Comparison of ENCODE assay signal across 23 mouse cellular contexts in genomic region chr19:42903840-42904239, GRCm38 (mm10).
DNase-seq lines count a peak whose midpoint lies in the region; ATAC-seq lines count a peak whose summit lies in the region.
"Had no signal": no experiment of that assay in that cellular context is flagged by ENCODE, and none has a peak within 500 bp of the region (broad histone marks: within the 10 kb centered on the region; RNA-seq: fewer than 3 reads in every experiment).

No protein-coding gene starts in this region.

- no peak overlapping the region for H3K4me3 ChIP-seq in forebrain, embryonic 12.5 days (replicated peaks)
- no peak overlapping the region for H3K4me3 ChIP-seq in forebrain, embryonic 14.5 days (ENCODE audit: low read depth, low read length)
- H3K4me3 ChIP-seq in embryonic facial prominence, embryonic 10.5 days, result no peak overlapping the region
- H3K4me3 ChIP-seq in hindbrain, embryonic 13.5 days, result no peak overlapping the region
- H3K4me3 ChIP-seq in midbrain, embryonic 15.5 days, result no peak overlapping the region
- H3K4me3 ChIP-seq: gastrocnemius, adult 2 months; heart, embryonic 13.5 days had no signal

- no peak overlapping the region for H3K27ac ChIP-seq in forebrain, embryonic 12.5 days
- H3K27ac ChIP-seq in forebrain, embryonic 14.5 days (ENCODE audit: low read depth, low read length), result no peak overlapping the region
- H3K27ac ChIP-seq in embryonic facial prominence, embryonic 10.5 days (replicated peaks), result peak overlapping the region; percentile 16; the same call in 1 of the 2 replicates
- 0 out of 2 replicates have a peak overlapping the region, but pooled peaks have one; percentile 13 for H3K27ac ChIP-seq in hindbrain, embryonic 13.5 days
- 0 out of 2 replicates have a peak overlapping the region, but pooled peaks have one; percentile 4 for H3K27ac ChIP-seq in midbrain, embryonic 15.5 days
- H3K27ac ChIP-seq: gastrocnemius, adult 2 months; heart, embryonic 13.5 days had no signal

- 66% methylated on average over 6 of the region's 6 CpGs for WGBS in forebrain, embryonic 12.5 days
- WGBS in forebrain, embryonic 14.5 days, result 69% methylated on average over 6 of the region's 6 CpGs
- WGBS in embryonic facial prominence, embryonic 10.5 days, result 87% methylated on average over 6 of the region's 6 CpGs
- 32% methylated on average over 6 of the region's 6 CpGs for WGBS in hindbrain, embryonic 13.5 days
- WGBS in midbrain, embryonic 15.5 days, result 46% methylated on average over 6 of the region's 6 CpGs

- H3K9ac ChIP-seq in forebrain, embryonic 12.5 days, result no peak overlapping the region
- H3K9ac ChIP-seq in forebrain, embryonic 14.5 days (ENCODE audit: low read length), result no peak overlapping the region
- no peak overlapping the region for H3K9ac ChIP-seq in hindbrain, embryonic 13.5 days
- no peak overlapping the region for H3K9ac ChIP-seq in midbrain, embryonic 15.5 days
- H3K9ac ChIP-seq: heart, embryonic 13.5 days had no signal

- DNase-seq in forebrain, embryonic 14.5 days (ENCODE audit: low spot score), result no peak
- no peak for DNase-seq in embryonic facial prominence, embryonic 10.5 days (ENCODE audit: low spot score)
- no peak for DNase-seq in spleen, postnatal 14 days (ENCODE audit: low spot score in 2 of 2)
- DNase-seq in heart, adult 8-10 months (ENCODE audit: low spot score), result no peak
- DNase-seq in gastrocnemius, postnatal 10 days, result no peak
- DNase-seq: adrenal gland, postnatal 14 days; cerebellum, adult 11 months; cerebellum, postnatal 14 days; gastrocnemius, adult 2 months; heart, postnatal 36 days; kidney, adult 2 months; kidney, postnatal 25 days; layer of hippocampus, adult 9-11 months; lung, adult 18-20 months; lung, postnatal 14 days had no signal

- no peaks in the 10 kb centered on the region for H3K36me3 ChIP-seq in forebrain, embryonic 12.5 days (replicated peaks)
- H3K36me3 ChIP-seq in forebrain, embryonic 14.5 days (ENCODE audit: control insufficient read depth, insufficient read depth, low read length), result no peaks in the 10 kb centered on the region
- no peaks in the 10 kb centered on the region for H3K36me3 ChIP-seq in embryonic facial prominence, embryonic 10.5 days (replicated peaks)
- no peaks in the 10 kb centered on the region for H3K36me3 ChIP-seq in hindbrain, embryonic 13.5 days
- H3K36me3 ChIP-seq in midbrain, embryonic 15.5 days (replicated peaks), result no peaks in the 10 kb centered on the region
- H3K36me3 ChIP-seq: heart, embryonic 13.5 days had no signal

- no peaks in the 10 kb centered on the region for H3K9me3 ChIP-seq in forebrain, embryonic 12.5 days
- H3K9me3 ChIP-seq in forebrain, embryonic 14.5 days (replicated peaks; ENCODE audit: control insufficient read depth, low read length), result no peaks in the 10 kb centered on the region
- no peaks in the 10 kb centered on the region for H3K9me3 ChIP-seq in embryonic facial prominence, embryonic 10.5 days
- H3K9me3 ChIP-seq in hindbrain, embryonic 13.5 days, result no peaks in the 10 kb centered on the region
- no peaks in the 10 kb centered on the region for H3K9me3 ChIP-seq in midbrain, embryonic 15.5 days
- H3K9me3 ChIP-seq: heart, embryonic 13.5 days had no signal

- ATAC-seq in forebrain, embryonic 12.5 days (ENCODE audit: low FRiP score), result peak; percentile 44; the same call in 1 of the 2 replicates
- ATAC-seq in forebrain, embryonic 14.5 days, result no peak; the same call in 1 of the 2 replicates
- peak; percentile 39; the same call in 1 of the 2 replicates for ATAC-seq in hindbrain, embryonic 13.5 days (ENCODE audit: low FRiP score)
- ATAC-seq in midbrain, embryonic 15.5 days (replicated peaks), result peak; percentile 64
- ATAC-seq: activated CD4-positive, CD25-positive, alpha-beta regulatory T cell, adult 4 months; CD4-positive, CD25-positive, alpha-beta regulatory T cell, adult 4 months; Patski had no signal

- H3K4me1 ChIP-seq in forebrain, embryonic 12.5 days, result peaks cover 23% of the 10 kb centered on the region
- peaks cover 11% of the 10 kb centered on the region for H3K4me1 ChIP-seq in forebrain, embryonic 14.5 days (ENCODE audit: control insufficient read depth, insufficient read depth, low read length)
- peaks cover 47% of the 10 kb centered on the region for H3K4me1 ChIP-seq in embryonic facial prominence, embryonic 10.5 days
- peaks cover 21% of the 10 kb centered on the region for H3K4me1 ChIP-seq in hindbrain, embryonic 13.5 days (replicated peaks)
- H3K4me1 ChIP-seq in midbrain, embryonic 15.5 days, result peaks cover 27% of the 10 kb centered on the region

- no peak overlapping the region for H3K4me2 ChIP-seq in forebrain, embryonic 12.5 days
- H3K4me2 ChIP-seq in forebrain, embryonic 14.5 days (ENCODE audit: low read length), result no peak overlapping the region
- H3K4me2 ChIP-seq in hindbrain, embryonic 13.5 days, result no peak overlapping the region
- no peak overlapping the region for H3K4me2 ChIP-seq in midbrain, embryonic 15.5 days
- H3K4me2 ChIP-seq: heart, embryonic 13.5 days; liver, embryonic 11.5 days had no signal

- no peaks in the 10 kb centered on the region for H3K27me3 ChIP-seq in forebrain, embryonic 12.5 days
- no peaks in the 10 kb centered on the region for H3K27me3 ChIP-seq in forebrain, embryonic 14.5 days (replicated peaks; ENCODE audit: control insufficient read depth, insufficient read depth, low read length)
- no peaks in the 10 kb centered on the region for H3K27me3 ChIP-seq in embryonic facial prominence, embryonic 10.5 days (replicated peaks; ENCODE audit: low read depth, poor library complexity, severe bottlenecking)
- no peaks in the 10 kb centered on the region for H3K27me3 ChIP-seq in hindbrain, embryonic 13.5 days
- H3K27me3 ChIP-seq in midbrain, embryonic 15.5 days (replicated peaks), result no peaks in the 10 kb centered on the region
- H3K27me3 ChIP-seq: heart, embryonic 13.5 days had no signal

Comparison
In these comparisons a context has a peak if more than half of its experiments do, and no peak if none do; other contexts are left out.
1. H3K27ac ChIP-seq: peak in embryonic facial prominence, embryonic 10.5 days (single experiment), hindbrain, embryonic 13.5 days (single experiment) and midbrain, embryonic 15.5 days (single experiment); none in forebrain, embryonic 12.5 days (single experiment) and forebrain, embryonic 14.5 days (single experiment).